18 mouse cellular contexts compared by ENCODE assay signal in the genomic region with DNA sequence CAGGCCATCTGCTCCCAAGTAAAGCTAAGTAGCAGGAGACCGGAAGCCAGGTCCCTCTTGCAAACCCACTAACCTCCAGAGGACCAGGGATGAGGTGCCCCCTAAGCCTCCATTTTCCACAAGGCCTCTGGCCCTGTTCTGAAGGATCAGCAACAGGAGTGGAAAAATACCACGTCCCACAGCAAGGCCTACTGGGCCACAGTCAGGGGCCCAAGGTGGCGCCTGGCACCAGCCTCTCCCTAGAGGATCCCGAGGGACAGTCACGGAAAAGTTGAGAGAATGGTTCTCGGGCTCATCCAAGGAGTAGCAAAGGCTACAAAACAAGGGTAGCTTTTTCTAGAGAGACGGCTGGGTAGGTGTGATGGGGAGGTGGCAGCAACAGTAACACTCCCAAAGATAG. TPM values are rescaled to one million over a fixed set of nuclear protein-coding genes. Genes with fewer than 3 reads are reported as not detected.
A peak's percentile ranks its signal among the peaks of the same experiment; 100 is the strongest.
DNase-seq lines count a peak whose midpoint lies in the region; ATAC-seq and TF ChIP-seq lines count a peak whose summit lies in the region.
"Had no signal": no experiment of that assay in that cellular context is flagged by ENCODE, and none has a peak within 500 bp of the region (broad histone marks: within the 10 kb centered on the region; RNA-seq: fewer than 3 reads in every experiment).

No protein-coding gene starts in this region.

- no peak for ATAC-seq in stomach, embryonic 14.5 days (ENCODE audit: insufficient number of reproducible peaks, insufficient read depth, low FRiP score, low read depth)
- ATAC-seq: forebrain, embryonic 14.5 days had no signal

- intact Hi-C loops in gastrocnemius, adult 2 months (cut with DNase I) = no loop called here

- TF ChIP-seq CTCF in gastrocnemius, adult 2 months (IDR thresholded peaks at IDR 0.05) = no peak
- TF ChIP-seq CTCF in kidney, adult 2 months (conservative IDR thresholded peaks at IDR 0.05; ENCODE audit: insufficient read depth, insufficient read length, low read depth, low read length) = no peak
- no peak for TF ChIP-seq CTCF in ES-Bruce4 (IDR thresholded peaks at IDR 0.05; ENCODE audit: low read depth, low read length)

- H3K9me3 ChIP-seq in ES-Bruce4 (replicated peaks; ENCODE audit: control insufficient read depth, insufficient read depth, low read length, poor library complexity, severe bottlenecking) = no peaks in the 10 kb centered on the region
- H3K9me3 ChIP-seq in stomach, embryonic 14.5 days (ENCODE audit: control insufficient read depth, low read depth, low read length) = no peaks in the 10 kb centered on the region
- H3K9me3 ChIP-seq: embryonic facial prominence, embryonic 12.5 days; heart, embryonic 15.5 days; kidney, embryonic 15.5 days had no signal

- no peak overlapping the region for H3K9ac ChIP-seq in ES-Bruce4 (ENCODE audit: low read depth, poor library complexity, severe bottlenecking)
- no peak overlapping the region for H3K9ac ChIP-seq in stomach, embryonic 14.5 days (replicated peaks; ENCODE audit: low read depth, low read length)
- H3K9ac ChIP-seq: embryonic facial prominence, embryonic 12.5 days; heart, embryonic 15.5 days; kidney, embryonic 15.5 days; liver, postnatal 0 days had no signal

- 71% methylated on average over 7 of the region's 7 CpGs for WGBS in kidney, adult 2 months
- 84% methylated on average over 7 of the region's 7 CpGs for WGBS in stomach, embryonic 14.5 days

- TF ChIP-seq EP300 in ES-Bruce4 (IDR thresholded peaks at IDR 0.05; ENCODE audit: insufficient read depth, low read depth, low read length) = no peak

- no peak for TF ChIP-seq POLR2A in kidney, adult 2 months (IDR thresholded peaks at IDR 0.05; ENCODE audit: low read depth, low read length)
- TF ChIP-seq POLR2A in ES-Bruce4 (IDR thresholded peaks at IDR 0.05; ENCODE audit: insufficient read depth, low read length) = no peak

- peak overlapping the region; percentile 57 for H3K27ac ChIP-seq in gastrocnemius, adult 2 months
- H3K27ac ChIP-seq in kidney, adult 2 months (ENCODE audit: insufficient read depth, low read depth, low read length) = peak overlapping the region; percentile 56
- H3K27ac ChIP-seq in ES-Bruce4 (ENCODE audit: insufficient read depth, low read length) = peak overlapping the region; percentile 8; the same call in 1 of the 2 replicates
- H3K27ac ChIP-seq in stomach, embryonic 14.5 days (ENCODE audit: low read length) = peak overlapping the region; percentile 29; the same call in 1 of the 2 replicates

- no peak overlapping the region for H3K4me2 ChIP-seq in stomach, embryonic 14.5 days (replicated peaks; ENCODE audit: low read depth, low read length)
- H3K4me2 ChIP-seq: embryonic facial prominence, embryonic 12.5 days; heart, embryonic 15.5 days; kidney, embryonic 15.5 days had no signal

- no peaks in the 10 kb centered on the region for H3K27me3 ChIP-seq in kidney, adult 2 months (replicated peaks; ENCODE audit: control insufficient read depth, insufficient read depth, low read length)
- no peaks in the 10 kb centered on the region for H3K27me3 ChIP-seq in ES-Bruce4 (ENCODE audit: control insufficient read depth, insufficient read depth, low read length, poor library complexity, severe bottlenecking)
- no peaks in the 10 kb centered on the region for H3K27me3 ChIP-seq in stomach, embryonic 14.5 days (ENCODE audit: control insufficient read depth, insufficient read depth, low read length)
- H3K27me3 ChIP-seq: embryonic facial prominence, embryonic 12.5 days; heart, embryonic 15.5 days; kidney, embryonic 15.5 days had no signal

- H3K4me3 ChIP-seq in gastrocnemius, adult 2 months = no peak overlapping the region
- no peak overlapping the region for H3K4me3 ChIP-seq in kidney, adult 2 months (ENCODE audit: insufficient read depth, low read depth, low read length)
- H3K4me3 ChIP-seq in ES-Bruce4 (ENCODE audit: low read depth, low read length) = no peak overlapping the region
- H3K4me3 ChIP-seq in stomach, embryonic 14.5 days (ENCODE audit: low read depth, low read length) = no peak overlapping the region
- H3K4me3 ChIP-seq: embryonic facial prominence, embryonic 12.5 days; erythroblast, embryonic 14.5 days; heart, embryonic 15.5 days; kidney, embryonic 15.5 days had no signal

- no peak for DNase-seq in gastrocnemius, adult 2 months
- DNase-seq in gastrocnemius, adult 8-10 months (ENCODE audit: low spot score in 2 of 2) = no peak
- DNase-seq in kidney, adult 2 months = no peak
- DNase-seq in kidney, adult 18-20 months = no peak
- no peak for DNase-seq in frontal cortex, postnatal 25 days (ENCODE audit: low spot score in 2 of 2)
- DNase-seq: cerebellum, adult 9-11 months; gastrocnemius, postnatal 36 days; layer of hippocampus, postnatal 36 days; liver, postnatal 0 days; right cerebral cortex, postnatal 25 days; thymus, postnatal 25 days had no signal

- H3K36me3 ChIP-seq in kidney, adult 2 months (ENCODE audit: control insufficient read depth, insufficient read depth, low read length) = no peaks in the 10 kb centered on the region; the same call in none of the 2 replicates
- H3K36me3 ChIP-seq in ES-Bruce4 (ENCODE audit: control insufficient read depth, insufficient read depth, low read length, poor library complexity, severe bottlenecking) = peaks cover 48% of the 10 kb centered on the region
- H3K36me3 ChIP-seq in stomach, embryonic 14.5 days (ENCODE audit: control insufficient read depth, insufficient read depth, low read length) = peaks cover 26% of the 10 kb centered on the region

- H3K4me1 ChIP-seq in kidney, adult 2 months (ENCODE audit: control insufficient read depth, insufficient read depth, low read length) = 0 out of 2 replicates have a peak, but pooled peaks cover 2% of the 10 kb centered on the region
- H3K4me1 ChIP-seq in ES-Bruce4 (ENCODE audit: control insufficient read depth, insufficient read depth, low read length) = no peaks in the 10 kb centered on the region
- no peaks in the 10 kb centered on the region; the same call in 1 of the 2 replicates for H3K4me1 ChIP-seq in stomach, embryonic 14.5 days (ENCODE audit: control insufficient read depth, insufficient read depth, low read length)

RNA-seq across cellular contexts. Expression of gene Slc6a6, which starts 53.6 kb away (rescaled TPM):
- 10 to 100 TPM; 67.0 to 91.9 TPM for total RNA-seq in gastrocnemius, adult 2 months (2021)
- total RNA-seq in gastrocnemius, adult 8-10 months (2022) = 10 to 100 TPM; 66.0 to 81.7 (median 77.6) TPM
- polyA plus RNA-seq in kidney, adult 2 months (2012; rRNA removed) = 277 and 336 TPM in 2 replicates
- polyA plus RNA-seq in ES-Bruce4 (2011; ENCODE audit: insufficient read depth, insufficient read length, low read depth, missing spikeins) = 109 and 114 TPM in 2 replicates
- polyA plus RNA-seq in stomach, embryonic 14.5 days (2014; fragmentation: Nextera tagmentation; extraction: Ambion mirVana) = 60.3 and 65.1 TPM in 2 replicates
